Mouse (Mus musculus): ENCODE results near the gene Xntrpc. TPM values are rescaled to one million over a fixed set of nuclear protein-coding genes. Genes with fewer than 3 reads are reported as not detected.

The Xntrpc gene
- polyA plus RNA-seq, 1 experiment from 2014 or later: 2.0 TPM

- Histone ChIP-seq H3K9me3 (no peaks in the 10 kb centered on the region), H3K27ac (no peak within 1 kb of the TSS), H3K27me3 (ENCODE audit: insufficient read depth, poor library complexity, severe bottlenecking) (no peaks in the 10 kb centered on the region), H3K4me3 (no peak within 1 kb of the TSS), H3K4me1 (replicated peaks) (no peaks in the 10 kb centered on the region), H3K36me3 (peaks cover 38% of the 10 kb centered on the region)
- 66% methylated on average over 7 of the region's 7 CpGs for WGBS
- no peak for DNase-seq (ENCODE audit: low spot score)
Observed at GRCm38 (mm10) chr7:102116579-102117331, 51.2 kb downstream of the Xntrpc start, which contains the start of gene Chrna10. Chrna10 (minus strand) TSS chr7:102116828.

DNA sequence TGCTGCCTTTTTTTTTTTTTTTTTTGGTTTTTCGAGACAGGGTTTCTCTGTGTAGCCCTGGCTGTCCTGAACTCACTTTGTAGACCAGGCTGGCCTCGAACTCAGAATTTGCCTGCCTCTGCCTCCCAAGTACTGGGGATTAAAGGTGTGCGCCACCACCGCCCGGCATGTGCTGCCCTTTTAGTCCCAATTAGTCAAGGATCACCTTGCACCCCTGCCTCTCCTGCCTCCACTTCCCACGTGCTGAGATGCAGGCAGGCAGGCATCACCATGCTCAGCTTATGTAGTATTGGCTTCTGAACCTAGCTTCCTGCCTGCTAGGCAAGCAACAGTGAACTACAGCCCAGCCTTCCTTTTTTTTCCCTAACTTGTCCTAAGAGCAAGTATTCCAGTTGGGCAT lies 51.9 kb downstream of the Xntrpc start:
- Histone ChIP-seq H3K27ac (no peak overlapping the region), H3K27me3 (ENCODE audit: insufficient read depth, poor library complexity, severe bottlenecking) (no peaks in the 10 kb centered on the region), H3K4me1 (replicated peaks) (no peaks in the 10 kb centered on the region), H3K36me3 (peaks cover 45% of the 10 kb centered on the region), H3K9me3 (no peaks in the 10 kb centered on the region), H3K4me3 (no peak overlapping the region)
- no peak for DNase-seq (ENCODE audit: low spot score)
- 79% methylated on average over 6 of the region's 6 CpGs for WGBS

DNA sequence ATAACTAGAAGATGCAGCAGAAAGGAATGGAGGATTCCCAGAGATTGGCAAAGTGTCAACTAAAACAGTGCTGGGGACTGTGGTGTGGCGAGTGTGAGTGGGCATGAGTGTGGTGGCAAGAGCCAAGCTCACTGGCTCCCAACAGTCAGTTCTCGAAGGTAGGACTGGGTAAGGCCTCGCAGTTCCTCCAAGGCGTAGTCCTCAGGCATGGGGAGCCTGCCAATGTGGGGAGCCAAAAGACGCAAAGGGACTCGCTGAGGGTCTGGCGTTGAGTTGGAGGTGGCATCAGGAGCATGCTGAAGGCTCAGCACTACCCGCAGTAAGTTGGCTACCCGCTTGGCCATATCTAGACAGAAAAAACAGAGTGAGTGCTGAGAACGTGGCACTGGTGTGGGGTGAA lies 54.8 kb downstream of the Xntrpc start:
- Histone ChIP-seq H3K27me3 (ENCODE audit: insufficient read depth, poor library complexity, severe bottlenecking) (no peaks in the 10 kb centered on the region), H3K4me3 (no peak overlapping the region), H3K36me3 (peaks cover 74% of the 10 kb centered on the region), H3K9me3 (no peaks in the 10 kb centered on the region), H3K27ac (no peak overlapping the region), H3K4me1 (replicated peaks) (no peaks in the 10 kb centered on the region)
- no peak for DNase-seq (ENCODE audit: low spot score)
- WGBS: 95% methylated on average over 10 of the region's 10 CpGs

- 91% methylated on average over 4 of the region's 4 CpGs for WGBS
- H3K9me3 ChIP-seq: no peaks in the 10 kb centered on the region
Observed at GRCm38 (mm10) chr7:102132395-102132794, 66.9 kb downstream of the Xntrpc start.

DNA sequence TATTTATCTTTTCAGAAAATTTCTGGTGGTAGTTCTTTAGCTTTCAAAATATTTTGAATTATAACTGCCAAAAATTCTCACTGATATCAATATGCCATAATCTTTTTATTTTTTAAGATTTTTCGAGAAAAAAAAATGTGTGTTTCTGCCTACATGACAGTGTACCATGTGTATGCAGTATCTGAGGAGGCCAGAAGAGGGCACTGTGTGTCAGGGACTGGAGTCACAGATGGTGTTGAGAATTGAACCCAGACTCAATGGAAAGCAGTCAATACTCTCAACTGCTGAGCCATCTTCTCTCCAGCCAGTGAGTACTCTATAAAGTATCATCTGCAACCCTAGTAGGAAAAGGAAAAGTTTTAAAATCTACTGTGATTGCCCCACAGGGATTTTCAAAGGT lies 72.0 kb downstream of the Xntrpc start:
- Histone ChIP-seq H3K36me3 (peaks cover 98% of the 10 kb centered on the region), H3K4me3 (no peak overlapping the region), H3K27me3 (ENCODE audit: insufficient read depth, poor library complexity, severe bottlenecking) (no peaks in the 10 kb centered on the region), H3K27ac (no peak overlapping the region), H3K4me1 (replicated peaks) (no peaks in the 10 kb centered on the region), H3K9me3 (no peaks in the 10 kb centered on the region)
- 80% methylated on average over 1 of the region's 1 CpGs for WGBS
- peak; percentile 32 for DNase-seq (ENCODE audit: low spot score)

More at GRCm38 (mm10) chr7:102132395-102132794, 66.9 kb downstream of the Xntrpc start:
- Histone ChIP-seq H3K4me1 (replicated peaks) (no peaks in the 10 kb centered on the region), H3K27ac (no peak overlapping the region), H3K4me3 (no peak overlapping the region), H3K27me3 (ENCODE audit: insufficient read depth, poor library complexity, severe bottlenecking) (no peaks in the 10 kb centered on the region), H3K36me3 (peaks cover 100% of the 10 kb centered on the region)
- no peak for DNase-seq (ENCODE audit: low spot score)

- no peak overlapping the region for H3K27ac ChIP-seq
- H3K4me1 ChIP-seq (replicated peaks): no peaks in the 10 kb centered on the region
- no peak overlapping the region for H3K4me3 ChIP-seq
- WGBS: 97% methylated on average over 5 of the region's 5 CpGs
- H3K36me3 ChIP-seq: peaks cover 98% of the 10 kb centered on the region
- no peaks in the 10 kb centered on the region for H3K9me3 ChIP-seq
- DNase-seq (ENCODE audit: low spot score): no peak
- no peaks in the 10 kb centered on the region for H3K27me3 ChIP-seq (ENCODE audit: insufficient read depth, poor library complexity, severe bottlenecking)
Observed at GRCm38 (mm10) chr7:102137898-102138297, 72.4 kb downstream of the Xntrpc start.

Other genes with a start within 250 kb of the Xntrpc start
- 2.2 and 4.7 TPM in 2 replicates for gene Phox2a, start 247.4 kb upstream of the Xntrpc start, polyA plus RNA-seq (2016; fragmentation: Nextera tagmentation; extraction: Ambion mirVana)
- gene Inppl1, start 227.5 kb upstream of the Xntrpc start, polyA plus RNA-seq (2016; fragmentation: Nextera tagmentation; extraction: Ambion mirVana): 37.6 and 37.8 TPM in 2 replicates
- gene Folr2, start 208.5 kb upstream of the Xntrpc start, polyA plus RNA-seq (2016; fragmentation: Nextera tagmentation; extraction: Ambion mirVana): 0.76 TPM in 1 of 2 replicates, not detected in the other
- 91.2 and 103 TPM in 2 replicates for gene Anapc15, start 202.0 kb upstream of the Xntrpc start, polyA plus RNA-seq (2016; fragmentation: Nextera tagmentation; extraction: Ambion mirVana)
- gene Folr1, start 194.9 kb upstream of the Xntrpc start, polyA plus RNA-seq (2016; fragmentation: Nextera tagmentation; extraction: Ambion mirVana): 10.8 and 17.1 TPM in 2 replicates
- 165 and 173 TPM in 2 replicates for gene Lamtor1, start 159.8 kb upstream of the Xntrpc start, polyA plus RNA-seq (2016; fragmentation: Nextera tagmentation; extraction: Ambion mirVana)
- gene Tomt, start 159.4 kb upstream of the Xntrpc start, polyA plus RNA-seq (2016; fragmentation: Nextera tagmentation; extraction: Ambion mirVana): 0.31 and 0.75 TPM in 2 replicates
- gene Lrrc51, start 131.8 kb upstream of the Xntrpc start, polyA plus RNA-seq (2016; fragmentation: Nextera tagmentation; extraction: Ambion mirVana): 9.6 and 13.8 TPM in 2 replicates
- gene Numa1, start 131.6 kb upstream of the Xntrpc start, polyA plus RNA-seq (2016; fragmentation: Nextera tagmentation; extraction: Ambion mirVana): 79.0 and 80.6 TPM in 2 replicates
- gene Il18bp, start 47.0 kb upstream of the Xntrpc start, polyA plus RNA-seq (2016; fragmentation: Nextera tagmentation; extraction: Ambion mirVana): 2.4 and 3.8 TPM in 2 replicates
- 30.3 and 32.3 TPM in 2 replicates for gene Rnf121, start 244 bp upstream of the Xntrpc start, polyA plus RNA-seq (2016; fragmentation: Nextera tagmentation; extraction: Ambion mirVana)
- gene Xndc1, start 202 bp upstream of the Xntrpc start, polyA plus RNA-seq (2016; fragmentation: Nextera tagmentation; extraction: Ambion mirVana): 37.4 and 42.3 TPM in 2 replicates
- not detected in 2 replicates for gene Trpc2, start 17.4 kb downstream of the Xntrpc start, polyA plus RNA-seq (2016; fragmentation: Nextera tagmentation; extraction: Ambion mirVana)
- gene Art1, start 36.0 kb downstream of the Xntrpc start, polyA plus RNA-seq (2016; fragmentation: Nextera tagmentation; extraction: Ambion mirVana): 0.78 and 1.7 TPM in 2 replicates
- gene Art5, start 43.8 kb downstream of the Xntrpc start, polyA plus RNA-seq (2016; fragmentation: Nextera tagmentation; extraction: Ambion mirVana): 2.7 and 5.7 TPM in 2 replicates
- gene Chrna10, start 51.1 kb downstream of the Xntrpc start, polyA plus RNA-seq (2016; fragmentation: Nextera tagmentation; extraction: Ambion mirVana): not detected in 2 replicates
- 36.9 and 42.6 TPM in 2 replicates for gene Nup98, start 144.5 kb downstream of the Xntrpc start, polyA plus RNA-seq (2016; fragmentation: Nextera tagmentation; extraction: Ambion mirVana)
- 44.2 and 51.6 TPM in 2 replicates for gene Pgap2, start 144.5 kb downstream of the Xntrpc start, polyA plus RNA-seq (2016; fragmentation: Nextera tagmentation; extraction: Ambion mirVana)
- gene Rhog, start 190.3 kb downstream of the Xntrpc start, polyA plus RNA-seq (2016; fragmentation: Nextera tagmentation; extraction: Ambion mirVana): 34.3 and 41.3 TPM in 2 replicates
- gene Stim1, start 202.1 kb downstream of the Xntrpc start, polyA plus RNA-seq (2016; fragmentation: Nextera tagmentation; extraction: Ambion mirVana): 8.9 and 13.5 TPM in 2 replicates